Mouse (Mus musculus) frontal cortex, postnatal 14 days (tissue): ENCODE data around the gene Zwilch.
"Not testable (repeated sequence)": the region's sequence is repeated elsewhere in the genome, so short reads cannot be mapped to it uniquely, and the experiment has no call there.

Experiments
- DNase-seq, 2 experiments: peaks; one replicate each; pipeline ENCODE4 v3.0.0; 2022; ENCODE audit warnings: low spot score in 2 of 2

Zwilch gene

DNA sequence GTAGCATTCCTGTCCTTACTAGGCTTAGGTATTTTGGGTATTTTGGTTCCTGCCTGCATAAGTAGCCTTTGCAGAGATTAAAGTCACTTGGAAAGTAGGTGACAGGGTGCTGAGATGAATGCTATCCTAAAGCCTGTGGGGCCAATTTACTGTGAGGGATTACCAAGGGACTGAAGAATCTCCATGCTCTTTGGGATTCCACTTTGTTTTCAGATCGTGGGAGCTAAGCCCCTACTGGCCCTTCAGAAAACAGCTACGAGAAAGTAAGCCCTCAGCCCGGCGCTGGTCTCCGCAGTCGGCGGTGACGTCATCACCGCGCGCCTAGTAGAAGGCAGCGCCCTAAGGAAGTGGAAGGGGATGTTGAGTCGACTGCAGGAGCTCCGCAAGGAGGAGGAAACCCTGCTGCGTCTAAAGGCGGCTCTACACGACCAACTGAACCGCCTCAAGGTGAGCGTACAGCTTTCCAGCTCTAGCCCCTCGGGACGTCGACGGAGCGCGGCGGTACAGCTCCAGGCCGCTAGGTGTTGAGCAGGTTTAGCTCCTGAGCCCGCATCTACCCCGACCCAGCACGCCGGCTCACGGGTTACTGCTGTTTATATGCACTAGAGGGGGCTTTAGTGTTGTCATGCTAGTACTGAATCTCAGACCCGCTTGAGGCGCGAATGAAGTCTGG, 6.2 kb upstream of the Zwilch start, which contains the start of gene Snapc5:
Snapc5 (plus strand) TSS at position 301 of the 673 bp plus-strand sequence.
- DNase-seq, result peak; percentile 86 to 87

DNA sequence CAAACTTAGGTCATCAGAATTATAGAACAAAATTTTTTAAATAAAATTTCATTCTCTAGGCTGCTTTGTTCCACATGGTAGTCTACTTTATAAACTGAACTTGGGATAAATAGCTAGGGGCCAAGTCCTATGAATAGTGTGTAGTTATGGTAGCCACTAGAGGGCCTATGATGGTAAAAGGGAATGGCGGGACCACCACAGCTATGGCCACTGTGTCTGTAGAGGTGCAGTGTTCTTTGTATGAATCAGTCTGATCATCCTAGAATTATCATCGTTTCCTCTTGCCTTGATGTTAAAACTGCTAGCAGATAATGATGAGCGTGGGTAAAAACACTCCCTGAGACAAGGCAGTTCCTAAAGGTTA, 5.7 kb upstream of the Zwilch start:
- DNase-seq, result no peak

DNA sequence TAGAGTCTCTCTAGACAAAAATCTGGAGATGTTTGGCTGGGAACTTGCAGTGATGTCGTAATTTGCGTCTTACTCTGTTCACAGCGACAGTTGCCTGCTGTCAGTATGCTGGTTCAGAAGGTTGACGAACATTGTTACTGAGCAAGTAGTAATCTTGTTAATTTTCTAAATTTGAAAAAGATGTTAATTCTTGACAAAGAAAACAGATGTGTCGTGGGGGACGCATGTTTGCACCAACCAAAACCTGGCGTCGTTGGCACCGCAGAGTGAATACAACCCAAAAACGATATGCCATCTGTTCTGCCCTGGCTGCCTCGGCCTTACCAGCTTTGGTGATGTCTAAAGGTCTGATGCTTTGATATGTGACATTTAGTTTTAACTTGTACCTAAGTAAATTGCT, 2.5 kb upstream of the Zwilch start:
- no peak for DNase-seq

DNA sequence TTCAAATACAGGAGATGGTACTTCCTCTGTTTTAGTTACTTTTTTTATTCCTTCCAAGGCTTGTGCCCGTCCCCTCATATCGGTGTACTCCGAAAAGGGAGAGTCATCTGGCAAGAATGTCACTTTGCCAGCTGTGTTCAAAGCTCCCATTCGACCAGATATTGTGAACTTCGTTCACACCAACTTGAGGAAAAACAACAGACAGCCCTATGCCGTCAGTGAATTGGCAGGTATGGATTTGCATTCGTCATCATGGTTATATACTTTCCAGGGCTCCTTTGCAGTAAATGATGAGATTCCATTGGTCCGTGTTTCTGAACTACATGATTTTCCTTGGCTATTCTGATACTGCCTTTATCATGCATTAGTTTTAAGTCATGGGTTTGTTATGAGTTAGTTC, 1.9 kb upstream of the Zwilch start:
- no peak for DNase-seq

DNA sequence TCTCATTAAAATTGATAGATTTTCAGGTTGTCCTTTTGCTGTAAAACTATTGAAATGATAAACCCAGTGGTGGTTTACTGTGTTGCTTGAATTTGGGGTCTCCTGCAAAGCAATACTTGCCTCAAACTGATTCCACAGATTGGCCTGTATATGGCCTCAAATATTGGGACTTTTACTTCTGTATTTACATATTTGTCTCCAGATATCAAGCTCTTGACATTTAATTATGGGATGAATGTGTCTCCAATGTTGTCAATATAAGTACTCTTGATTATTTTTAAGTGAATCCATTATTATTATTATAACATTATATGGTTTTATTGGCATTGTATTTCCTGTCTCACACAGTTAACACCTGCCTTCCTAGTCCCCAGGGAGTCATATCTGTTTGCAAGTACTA, 1.4 kb upstream of the Zwilch start:
- DNase-seq, result no peak

DNA sequence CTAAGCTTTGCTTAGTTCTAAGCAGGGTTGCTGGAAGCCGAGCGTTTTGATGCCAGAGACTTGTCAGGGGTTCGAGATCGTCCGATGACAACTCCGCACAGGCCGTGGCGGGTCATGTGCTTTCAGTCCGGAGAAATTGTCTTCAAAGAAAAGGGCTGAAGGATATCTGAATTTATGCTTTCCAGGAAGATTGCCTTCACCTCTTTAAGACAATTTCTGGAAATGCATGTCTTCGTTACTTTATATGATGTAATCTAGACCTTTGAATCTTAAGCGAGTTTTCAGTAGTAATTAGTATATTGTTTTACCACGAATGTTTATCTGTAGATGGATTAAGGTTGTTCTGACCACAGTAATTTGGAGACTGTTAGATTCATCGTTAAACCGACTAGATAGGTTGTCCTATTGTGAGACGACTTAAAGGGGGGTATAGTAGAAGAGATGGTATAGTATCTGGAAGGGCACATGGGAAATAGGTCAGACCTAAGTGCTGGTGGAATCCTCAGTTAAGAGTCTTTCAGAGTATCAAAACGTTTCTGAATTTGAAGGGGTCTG, 839 bp upstream of the Zwilch start:
- no peak for DNase-seq

DNA sequence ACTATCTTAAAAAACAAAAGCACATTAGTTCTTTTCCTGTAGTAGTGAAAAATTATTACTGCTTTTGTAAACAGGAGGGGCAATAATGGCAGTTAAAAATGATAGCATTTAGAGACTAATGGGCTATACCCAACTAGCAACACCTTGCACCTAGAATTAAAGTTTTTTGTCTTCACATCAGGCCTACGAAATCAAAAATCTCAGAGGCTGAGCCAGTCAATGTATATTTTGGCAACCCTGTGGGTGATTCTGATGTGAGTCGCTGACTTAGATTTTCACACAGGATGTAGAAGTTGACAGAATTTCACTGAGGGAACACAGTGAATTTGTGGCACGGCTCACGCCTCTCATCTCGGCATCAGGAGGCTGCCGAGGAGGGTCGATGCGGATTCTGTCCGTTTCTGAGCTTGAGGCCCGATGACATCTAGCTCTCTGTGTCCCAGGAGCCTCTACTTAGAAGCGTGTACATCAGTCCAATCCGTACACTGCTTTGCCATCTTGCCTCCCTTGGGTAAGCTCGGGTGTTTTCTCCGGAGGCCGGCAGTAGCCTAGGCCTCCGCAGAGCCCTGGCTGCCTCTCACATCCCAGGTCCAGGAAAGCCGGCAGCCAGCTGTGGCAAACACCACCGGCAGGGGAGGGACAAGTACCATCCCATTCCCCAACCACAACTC, 624 bp downstream of the Zwilch start:
- no peak for DNase-seq

DNA sequence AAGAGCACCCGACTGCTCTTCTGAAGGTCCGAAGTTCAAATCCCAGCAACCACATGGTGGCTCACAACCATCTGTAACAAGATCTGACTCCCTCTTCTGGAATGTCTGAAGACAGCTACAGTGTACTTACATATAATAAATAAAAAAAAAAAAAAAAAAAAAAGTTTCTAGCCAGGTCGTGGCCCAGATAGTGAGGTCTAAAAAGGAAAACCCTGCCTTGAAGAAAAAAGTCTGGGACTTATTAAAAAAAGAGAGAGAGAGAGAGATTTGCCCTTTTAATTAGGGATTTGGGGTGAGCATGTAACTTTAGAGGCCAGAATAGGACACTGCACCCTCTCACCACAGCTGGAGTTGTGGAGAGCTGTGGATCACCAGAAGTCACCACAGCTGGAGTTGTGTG, 2.9 kb downstream of the Zwilch start:
- DNase-seq, result not testable (repeated sequence)

DNA sequence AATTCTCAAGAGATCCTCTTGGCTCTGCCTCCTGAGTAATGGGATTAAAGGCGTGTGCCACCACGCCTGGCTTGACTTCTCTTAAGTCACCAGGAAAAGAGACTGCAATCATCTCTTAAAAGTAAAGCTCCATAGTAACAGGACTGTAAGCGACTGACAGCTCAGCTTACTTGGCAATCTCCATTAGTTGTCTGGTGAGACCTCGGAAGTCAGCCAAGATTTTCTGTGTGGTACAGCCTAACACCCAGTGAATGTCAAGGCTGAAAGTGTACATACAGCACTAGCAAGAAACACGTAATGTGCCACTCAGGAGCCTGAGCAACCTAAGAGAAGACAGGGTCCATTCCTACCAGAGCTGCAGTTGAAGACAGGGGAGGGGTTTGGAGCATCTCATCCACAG, 12.4 kb downstream of the Zwilch start:
- DNase-seq, result no peak

DNA sequence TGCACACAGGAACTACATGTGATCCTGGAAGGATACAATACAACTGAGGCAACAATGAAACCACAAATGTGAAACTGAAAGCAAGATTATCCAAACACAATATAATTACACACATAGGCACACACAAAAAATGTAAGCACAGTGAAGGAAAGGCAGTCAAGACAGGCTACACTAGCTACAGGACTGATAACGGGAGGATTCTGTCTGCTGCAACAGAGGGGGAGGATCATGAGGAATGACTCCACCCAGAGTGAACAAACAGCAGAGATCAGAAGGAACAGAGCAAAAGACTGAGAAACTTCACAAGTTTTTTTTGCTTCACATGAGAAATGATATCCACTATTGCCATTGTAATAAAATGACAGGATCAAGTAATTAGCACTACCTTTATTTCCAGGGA, 16.3 kb downstream of the Zwilch start:
- no peak for DNase-seq

DNA sequence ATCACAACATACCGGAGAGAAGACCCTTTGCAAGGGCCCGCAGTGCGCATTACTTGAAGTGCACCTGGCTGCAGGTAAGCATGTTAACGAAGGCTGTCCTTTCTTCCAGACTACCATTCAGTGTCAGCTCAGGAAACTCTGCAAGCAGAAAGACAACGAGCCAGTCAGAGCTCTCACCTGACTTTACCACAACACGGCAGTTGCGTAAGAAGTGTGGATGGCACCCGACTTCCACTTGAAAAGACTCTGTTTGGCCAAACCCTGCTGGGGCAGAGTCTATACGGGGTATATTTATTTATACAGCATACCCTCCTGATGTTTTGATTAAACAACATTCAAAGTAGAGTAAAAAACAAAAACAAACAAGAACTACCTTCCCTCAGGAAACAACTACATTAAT, 33.0 kb downstream of the Zwilch start:
- DNase-seq, result no peak

DNA sequence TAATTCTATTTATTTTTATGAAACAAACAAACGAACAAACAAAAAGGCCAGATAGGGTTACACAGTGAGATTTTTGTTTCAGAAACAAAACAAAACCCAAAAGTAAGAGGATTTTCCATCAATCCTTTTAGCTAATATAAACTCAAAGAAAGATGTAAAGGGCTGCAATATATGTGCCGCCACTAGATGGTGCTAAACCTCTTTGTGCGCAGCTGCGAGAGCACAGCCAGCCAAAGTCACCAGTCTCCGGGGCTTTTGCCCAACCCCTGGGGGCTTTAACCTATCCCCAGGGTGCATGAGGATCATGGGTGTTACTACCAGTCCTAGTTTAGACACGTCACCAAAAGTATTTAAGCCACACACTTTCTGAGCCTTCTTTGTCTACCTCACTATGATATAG, 34.0 kb downstream of the Zwilch start:
- peak in 1 of 2 experiments; percentile 55 for DNase-seq

DNA sequence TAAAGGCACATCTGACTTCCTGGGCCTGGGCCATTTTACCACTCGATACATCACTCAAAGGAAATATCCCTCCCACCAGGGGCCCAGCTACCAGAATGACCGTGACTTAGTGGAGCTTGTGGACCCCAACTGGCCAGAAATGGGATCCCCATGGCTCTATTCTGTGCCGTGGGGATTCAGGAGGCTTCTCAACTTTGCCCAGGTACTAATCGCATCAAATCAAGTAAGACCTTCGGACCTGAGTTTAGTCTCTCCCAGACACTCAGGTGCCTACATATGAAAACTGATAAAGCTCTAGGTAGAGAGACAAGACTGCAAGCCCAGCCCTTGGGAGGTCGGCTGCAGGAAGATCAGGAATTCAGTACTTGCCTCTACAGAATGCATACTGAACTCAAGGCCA, 41.3 kb downstream of the Zwilch start:
- no peak for DNase-seq

DNA sequence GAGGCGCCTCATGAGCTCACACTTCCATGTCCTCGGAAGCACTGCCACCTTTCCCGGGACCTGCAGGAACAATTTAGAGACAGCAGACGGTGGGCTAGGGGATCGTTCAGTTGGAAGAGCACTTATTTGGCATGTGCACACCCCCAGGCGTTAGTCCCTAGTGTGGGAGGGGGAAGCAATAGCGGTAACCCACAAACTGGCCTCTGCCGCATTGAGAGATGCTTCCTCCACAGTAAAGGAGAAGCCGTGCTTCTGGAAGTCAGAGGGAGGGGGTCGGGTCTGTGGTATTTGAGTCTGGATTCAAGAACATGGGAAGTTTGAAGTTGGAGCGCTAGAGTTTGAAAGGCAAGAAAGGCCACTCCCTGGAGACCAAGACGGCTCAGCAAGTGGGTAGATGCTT, 46.8 kb downstream of the Zwilch start:
- no peak for DNase-seq

DNA sequence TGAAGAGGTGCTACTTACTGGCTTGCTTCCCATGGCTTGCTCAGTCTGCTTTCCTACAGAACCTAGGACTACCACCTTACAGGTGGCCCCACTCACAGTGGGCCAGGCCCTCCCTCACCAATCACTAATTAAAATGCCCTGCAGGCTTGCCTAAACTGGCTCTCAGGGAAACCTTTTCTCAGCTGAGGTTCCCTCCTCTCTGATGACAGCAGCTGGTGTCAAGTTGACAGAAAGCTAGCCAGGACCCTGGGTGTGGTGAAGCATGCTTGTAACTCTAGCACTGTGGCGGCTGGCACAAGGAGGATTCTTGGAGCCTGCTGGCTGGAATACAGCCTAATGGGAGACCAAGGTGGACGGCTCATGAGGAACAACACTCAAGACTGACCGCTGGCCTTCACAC, 47.6 kb downstream of the Zwilch start:
- DNase-seq, result no peak

DNA sequence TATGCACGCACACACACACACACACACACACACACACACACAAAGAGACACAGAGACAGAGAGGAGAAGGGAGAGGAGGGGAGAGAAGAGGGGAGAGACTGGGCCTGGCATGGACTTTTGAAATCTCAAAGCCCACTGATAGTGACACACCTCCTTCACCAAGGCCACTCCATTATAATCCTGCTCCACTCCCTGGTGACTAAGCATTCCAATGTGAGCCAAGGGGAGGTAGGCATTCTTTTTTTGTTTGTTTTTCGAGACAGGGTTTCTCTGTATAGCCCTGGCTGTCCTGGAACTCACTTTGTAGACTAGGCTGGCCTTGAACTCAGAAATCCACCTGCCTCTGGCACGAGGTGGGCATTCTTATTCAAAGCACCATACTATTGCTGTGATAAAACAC, 48.1 kb downstream of the Zwilch start:
- not testable (repeated sequence) for DNase-seq

DNA sequence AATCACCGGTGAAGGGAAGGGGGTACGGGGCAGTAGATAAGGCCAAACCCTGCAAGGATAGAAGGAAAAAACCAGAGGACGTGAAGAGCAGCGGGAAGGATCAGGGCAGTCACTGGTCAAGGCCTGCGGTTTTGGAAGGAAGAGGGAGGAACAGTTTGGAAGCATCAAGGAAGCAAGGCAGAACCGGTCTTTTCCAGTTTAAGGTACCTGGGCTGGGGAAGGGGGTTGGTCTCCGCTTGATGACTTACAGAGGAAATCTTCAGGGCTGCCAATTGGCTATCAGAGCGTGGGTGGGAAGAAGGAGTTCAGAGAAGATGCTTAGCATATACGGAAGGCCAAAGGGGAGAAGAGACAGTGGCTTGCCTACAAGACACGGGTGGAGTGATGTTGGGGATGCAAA, 50.3 kb downstream of the Zwilch start:
- DNase-seq, result no peak

DNA sequence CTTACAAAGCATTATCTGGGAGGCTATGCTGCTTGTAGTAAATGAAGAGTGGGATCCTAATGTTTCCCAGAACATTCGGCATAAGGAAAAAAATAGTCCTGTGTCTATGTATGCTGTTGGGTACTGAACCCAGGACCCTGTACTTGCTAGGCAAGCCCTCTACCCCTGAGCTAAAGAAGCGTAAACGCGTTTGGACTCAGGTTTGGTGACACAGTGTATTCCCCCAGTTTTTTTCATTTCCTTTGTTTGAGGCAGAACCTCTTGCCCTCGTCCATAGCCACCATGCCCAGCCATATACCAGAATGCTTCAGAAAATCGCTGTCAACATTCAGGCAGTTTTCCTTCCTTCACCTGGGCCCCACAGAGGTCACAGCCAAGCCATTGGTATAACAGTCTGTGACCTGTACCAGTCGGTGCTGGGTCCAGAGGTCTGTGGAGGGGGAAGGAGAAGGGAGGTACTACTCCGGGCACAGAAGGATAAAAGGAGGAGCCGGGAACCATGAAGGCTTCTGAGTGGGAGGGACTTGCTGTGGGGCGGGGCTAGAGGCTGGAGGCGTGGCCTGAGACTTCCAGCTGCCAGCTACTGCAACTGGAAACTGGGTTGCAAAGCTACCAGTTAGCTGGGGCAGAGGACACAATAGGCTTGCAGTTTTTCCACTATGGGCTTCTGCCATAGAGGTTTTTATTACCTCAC, 52.2 kb downstream of the Zwilch start:
- no peak for DNase-seq

DNA sequence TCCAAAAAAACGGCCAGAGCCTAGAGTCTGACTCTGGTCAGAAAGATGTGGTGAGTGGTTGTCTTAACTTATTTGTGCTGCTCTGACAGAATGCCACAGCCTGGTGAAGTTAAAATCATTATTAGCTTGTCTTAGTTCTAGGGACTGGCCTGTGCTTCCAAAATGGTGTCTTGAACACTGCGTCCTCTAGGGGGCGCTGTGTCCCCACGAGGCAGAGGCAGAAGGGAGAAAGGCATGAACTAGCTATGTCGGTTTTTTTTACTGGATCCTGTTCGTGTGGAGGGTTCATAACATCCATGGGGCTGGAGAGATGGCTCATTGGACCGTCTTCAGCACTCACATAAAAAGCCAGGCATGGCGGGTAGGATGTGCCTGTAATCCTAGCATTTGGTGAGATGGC, 53.0 kb downstream of the Zwilch start:
- peak in 1 of 2 experiments; percentile 21 for DNase-seq

DNA sequence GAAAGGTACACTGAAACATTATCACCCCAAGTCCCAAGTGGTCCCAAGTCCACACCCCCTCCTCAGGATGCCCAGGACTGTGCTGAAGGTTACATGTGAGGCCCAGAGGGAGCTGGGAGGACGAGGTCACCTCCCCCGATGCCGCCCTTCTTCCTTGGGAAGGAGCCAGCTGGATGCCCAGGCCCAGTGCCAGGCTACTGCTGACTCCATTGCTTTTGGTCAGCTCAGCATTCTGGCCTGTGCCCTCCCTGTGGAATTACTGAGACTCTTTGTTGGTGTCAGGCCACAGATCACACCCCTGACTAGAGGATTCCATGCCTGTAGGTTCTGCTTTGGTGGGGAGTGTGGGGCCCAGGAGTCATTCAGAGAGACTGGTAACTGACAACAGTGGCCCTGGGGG, 56.0 kb downstream of the Zwilch start, which contains the start of gene Lctl:
Lctl (plus strand) TSS at position 272 of the 400 bp plus-strand sequence.
- no peak for DNase-seq

DNA sequence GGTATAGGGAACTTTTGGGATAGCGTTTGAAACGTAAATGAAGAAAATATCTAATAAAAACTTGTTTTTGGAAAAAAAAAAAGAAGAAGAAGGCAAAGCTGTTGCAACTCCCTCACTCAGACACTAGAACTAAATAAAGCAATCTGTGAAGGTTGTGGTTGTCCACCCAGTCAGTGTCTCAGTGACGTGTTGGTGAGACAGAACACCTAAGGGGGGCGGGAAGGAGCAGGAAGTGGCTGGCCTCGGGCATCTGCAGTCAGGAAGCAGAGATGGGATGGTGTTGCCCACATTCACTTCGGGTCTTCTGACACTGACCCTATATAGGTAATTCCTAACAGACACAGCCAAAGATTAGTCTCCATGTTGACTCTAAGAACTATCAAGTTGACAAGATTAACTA, 57.1 kb downstream of the Zwilch start:
- DNase-seq, result no peak

DNA sequence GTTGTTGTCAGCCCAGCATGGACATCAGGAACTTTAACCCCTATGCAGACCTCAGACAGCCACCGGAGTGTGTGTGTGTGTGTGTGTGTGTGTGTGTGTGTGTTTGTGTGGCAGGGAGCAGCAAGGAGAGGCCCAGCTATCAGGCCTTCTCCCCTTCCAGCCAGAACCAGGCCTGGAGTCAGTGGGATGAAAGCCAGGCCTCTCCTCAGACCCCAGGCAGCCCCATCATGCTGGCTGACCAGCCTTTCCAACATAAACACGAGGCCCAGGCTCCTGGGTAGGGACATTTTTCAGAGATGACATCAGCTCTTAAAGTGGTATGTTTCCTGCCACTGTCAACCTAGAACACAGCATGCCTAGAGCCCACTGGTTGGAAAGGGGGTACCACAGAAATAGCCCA, 58.3 kb downstream of the Zwilch start:
- no peak for DNase-seq

DNA sequence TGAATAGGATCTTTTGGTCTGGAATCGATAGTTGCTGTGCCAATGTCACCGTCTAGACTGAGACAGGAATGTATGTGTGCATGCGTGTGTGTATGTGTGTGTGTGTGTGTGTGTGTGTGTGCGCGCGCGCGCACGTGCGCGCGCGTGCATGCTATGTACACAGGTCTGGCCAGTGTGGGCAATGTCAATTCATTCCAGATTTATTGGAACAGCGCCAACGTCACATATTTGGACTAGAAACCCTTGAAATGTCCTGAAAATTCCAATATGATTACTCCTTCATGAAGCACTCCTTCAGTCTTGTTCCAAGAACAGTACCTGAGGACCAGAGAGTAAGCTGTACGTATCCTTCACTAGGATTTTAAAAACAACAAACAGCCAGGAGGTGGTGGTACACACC, 62.4 kb downstream of the Zwilch start:
- no peak for DNase-seq
